Mouse (Mus musculus): ENCODE measurements around the gene Slc25a54. TPM values are rescaled to one million over a fixed set of nuclear protein-coding genes. Genes with fewer than 3 reads are reported as not detected.

Gene Slc25a54
- polyA plus RNA-seq, 1 experiment from 2014 or later = not detected

DNA sequence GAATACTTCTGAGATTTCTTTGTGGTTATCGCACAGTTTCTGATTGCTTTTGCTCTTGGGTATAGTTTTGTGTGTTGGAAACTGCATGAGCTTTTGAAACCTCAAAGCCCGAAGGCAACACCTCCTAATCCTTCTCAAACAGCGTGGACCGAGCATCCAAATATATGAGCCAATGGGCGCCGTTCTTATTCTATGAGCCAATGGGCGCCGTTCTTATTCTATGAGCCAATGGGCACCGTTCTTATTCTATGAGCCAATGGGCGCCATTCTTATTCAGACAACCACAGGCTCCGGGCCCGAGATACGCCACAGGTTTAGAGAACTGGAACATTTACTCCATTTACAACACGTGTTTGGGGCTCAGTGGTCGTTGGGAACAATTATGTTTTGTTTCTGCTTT lies 53.8 kb downstream of the Slc25a54 start:
- H3K9ac ChIP-seq (ENCODE audit: low read depth, low read length) = no peak overlapping the region
- H3K4me1 ChIP-seq (ENCODE audit: control insufficient read depth, insufficient read depth, low read length) = no peaks in the 10 kb centered on the region
- peaks cover 5% of the 10 kb centered on the region; the same call in 1 of the 2 replicates for H3K36me3 ChIP-seq (ENCODE audit: control insufficient read depth, insufficient read depth, low read length)
- H3K27me3 ChIP-seq (ENCODE audit: control insufficient read depth, insufficient read depth, low read length) = no peaks in the 10 kb centered on the region
- H3K4me2 ChIP-seq = no peak overlapping the region
- H3K4me3 ChIP-seq (ENCODE audit: low read depth, low read length) = no peak overlapping the region
- H3K27ac ChIP-seq (ENCODE audit: low read depth, low read length) = no peak overlapping the region
- no peaks in the 10 kb centered on the region for H3K9me3 ChIP-seq (replicated peaks; ENCODE audit: control insufficient read depth, low read length)
- ATAC-seq (replicated peaks; ENCODE audit: insufficient number of reproducible peaks, low FRiP score, low TSS enrichment) = no peak
- 93% methylated on average over 15 of the region's 15 CpGs for WGBS (ENCODE audit: insufficient replicate concordance)

DNA sequence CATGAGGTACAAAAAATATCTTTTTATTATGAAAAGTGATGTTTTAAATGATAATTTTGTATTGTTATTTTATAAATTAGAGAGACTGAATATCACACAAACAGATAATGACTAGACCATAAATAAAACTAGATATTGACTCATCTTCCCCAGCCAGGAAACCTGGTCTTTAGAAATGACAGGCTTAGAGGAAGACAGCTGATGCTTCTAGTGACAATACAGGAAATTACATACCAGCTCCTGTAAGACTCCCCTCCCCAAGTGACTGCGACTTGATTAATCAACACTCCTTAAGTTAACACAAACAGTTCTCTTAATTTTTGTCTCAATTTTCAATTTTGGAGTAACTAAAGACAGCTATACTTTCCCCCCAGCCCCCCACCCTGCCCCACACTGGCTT lies 55.1 kb downstream of the Slc25a54 start:
- H3K9ac ChIP-seq (ENCODE audit: low read depth, low read length) = no peak overlapping the region
- 71% methylated on average over 1 of the region's 1 CpGs for WGBS (ENCODE audit: insufficient replicate concordance)
- peaks cover 5% of the 10 kb centered on the region; the same call in 1 of the 2 replicates for H3K36me3 ChIP-seq (ENCODE audit: control insufficient read depth, insufficient read depth, low read length)
- no peaks in the 10 kb centered on the region for H3K9me3 ChIP-seq (replicated peaks; ENCODE audit: control insufficient read depth, low read length)
- H3K27me3 ChIP-seq (ENCODE audit: control insufficient read depth, insufficient read depth, low read length) = no peaks in the 10 kb centered on the region
- no peak for ATAC-seq (replicated peaks; ENCODE audit: insufficient number of reproducible peaks, low FRiP score, low TSS enrichment)
- no peak overlapping the region for H3K4me3 ChIP-seq (ENCODE audit: low read depth, low read length)
- no peak overlapping the region for H3K27ac ChIP-seq (ENCODE audit: low read depth, low read length)
- no peaks in the 10 kb centered on the region for H3K4me1 ChIP-seq (ENCODE audit: control insufficient read depth, insufficient read depth, low read length)
- H3K4me2 ChIP-seq = no peak overlapping the region

DNA sequence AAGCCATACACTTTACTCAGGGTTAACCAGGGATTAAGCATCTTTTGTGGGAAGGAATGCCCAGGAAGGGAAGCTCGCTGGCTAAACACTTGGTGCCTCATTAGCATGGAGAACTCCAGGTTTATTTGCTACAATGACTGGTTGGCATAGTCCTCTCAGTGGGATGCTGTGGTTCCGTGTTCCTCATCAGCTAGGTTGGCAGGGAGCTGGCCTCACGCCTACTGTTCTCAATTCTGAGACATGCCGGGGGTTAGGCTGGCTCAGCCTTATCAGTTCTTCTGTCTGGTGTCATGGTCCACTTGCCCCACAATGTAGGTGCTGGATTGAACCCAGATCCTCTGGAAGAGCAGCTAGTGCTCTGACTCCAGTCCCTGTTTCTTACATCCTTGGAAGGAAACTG lies 72.3 kb downstream of the Slc25a54 start:
- H3K27ac ChIP-seq (ENCODE audit: low read depth, low read length) = no peak overlapping the region
- no peaks in the 10 kb centered on the region for H3K9me3 ChIP-seq (replicated peaks; ENCODE audit: control insufficient read depth, low read length)
- H3K4me1 ChIP-seq (ENCODE audit: control insufficient read depth, insufficient read depth, low read length) = no peaks in the 10 kb centered on the region
- no peaks in the 10 kb centered on the region for H3K36me3 ChIP-seq (ENCODE audit: control insufficient read depth, insufficient read depth, low read length)
- ATAC-seq (replicated peaks; ENCODE audit: insufficient number of reproducible peaks, low FRiP score, low TSS enrichment) = no peak
- no peak overlapping the region for H3K4me2 ChIP-seq
- H3K27me3 ChIP-seq (ENCODE audit: control insufficient read depth, insufficient read depth, low read length) = no peaks in the 10 kb centered on the region
- H3K9ac ChIP-seq (ENCODE audit: low read depth, low read length) = no peak overlapping the region
- WGBS (ENCODE audit: insufficient replicate concordance) = 70% methylated on average over 4 of the region's 4 CpGs
- H3K4me3 ChIP-seq (ENCODE audit: low read depth, low read length) = no peak overlapping the region

DNA sequence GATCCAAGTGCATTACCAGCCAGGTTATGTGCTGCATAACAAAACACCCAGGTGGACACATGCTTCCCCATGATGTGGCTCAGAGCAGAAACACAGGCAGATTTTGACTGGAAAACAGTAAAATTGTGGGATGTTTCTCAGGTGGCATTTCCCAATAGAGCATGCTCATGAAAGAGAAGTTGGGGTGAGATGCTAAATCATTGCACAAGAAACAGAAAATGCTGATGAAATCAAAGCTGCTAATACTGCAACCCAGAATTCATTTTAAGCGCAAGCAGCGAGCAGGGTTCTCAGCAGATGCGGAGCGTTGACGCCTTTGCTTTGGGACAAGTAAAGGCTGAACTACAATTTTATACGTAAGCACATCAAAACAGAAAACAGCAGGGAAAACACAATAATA lies 73.1 kb downstream of the Slc25a54 start:
- Histone ChIP-seq H3K4me3 (ENCODE audit: low read depth, low read length) (no peak overlapping the region), H3K4me1 (ENCODE audit: control insufficient read depth, insufficient read depth, low read length) (no peaks in the 10 kb centered on the region), H3K9ac (ENCODE audit: low read depth, low read length) (no peak overlapping the region), H3K27ac (ENCODE audit: low read depth, low read length) (no peak overlapping the region), H3K36me3 (ENCODE audit: control insufficient read depth, insufficient read depth, low read length) (no peaks in the 10 kb centered on the region), H3K9me3 (replicated peaks; ENCODE audit: control insufficient read depth, low read length) (no peaks in the 10 kb centered on the region), H3K4me2 (no peak overlapping the region), H3K27me3 (ENCODE audit: control insufficient read depth, insufficient read depth, low read length) (no peaks in the 10 kb centered on the region)
- no peak for ATAC-seq (replicated peaks; ENCODE audit: insufficient number of reproducible peaks, low FRiP score, low TSS enrichment)
- WGBS (ENCODE audit: insufficient replicate concordance) = 89% methylated on average over 6 of the region's 6 CpGs

DNA sequence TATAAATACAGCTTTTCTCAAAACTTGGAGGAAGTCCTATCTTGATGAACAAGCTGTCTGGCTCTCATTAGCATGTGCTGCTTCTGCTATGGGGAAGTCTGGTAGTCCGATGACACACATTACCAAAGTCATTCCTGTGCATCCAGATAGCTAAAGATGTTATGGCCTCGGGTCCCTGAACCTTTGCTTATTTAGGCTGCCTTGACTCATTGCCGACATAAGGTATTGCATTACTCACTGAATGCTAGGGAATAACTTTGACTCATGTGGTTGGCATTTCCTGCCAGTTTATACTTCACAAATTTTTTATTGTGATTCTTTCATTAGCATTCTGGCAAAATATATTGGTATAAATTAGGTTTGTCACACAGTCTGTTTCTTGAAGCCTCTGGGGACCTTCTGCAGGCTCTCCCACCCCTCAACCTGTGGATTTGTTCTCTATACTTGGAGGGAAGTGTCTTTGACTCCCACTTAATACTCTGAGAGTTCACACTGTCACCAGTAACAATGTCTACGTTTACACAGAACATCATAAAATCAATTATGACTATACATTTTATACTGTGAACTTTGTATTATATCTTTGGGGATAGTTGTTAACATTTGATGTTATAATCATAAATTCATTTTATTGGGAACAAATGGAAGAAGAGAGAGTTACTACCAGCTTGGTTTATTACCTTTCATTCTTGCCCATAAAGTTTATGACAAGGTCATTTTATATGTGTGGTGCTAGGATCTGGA lies 75.8 kb downstream of the Slc25a54 start:
- Histone ChIP-seq H3K36me3 (ENCODE audit: control insufficient read depth, insufficient read depth, low read length) (no peaks in the 10 kb centered on the region), H3K9me3 (replicated peaks; ENCODE audit: control insufficient read depth, low read length) (no peaks in the 10 kb centered on the region), H3K4me3 (ENCODE audit: low read depth, low read length) (no peak overlapping the region), H3K4me2 (no peak overlapping the region), H3K27me3 (ENCODE audit: control insufficient read depth, insufficient read depth, low read length) (no peaks in the 10 kb centered on the region), H3K9ac (ENCODE audit: low read depth, low read length) (no peak overlapping the region), H3K27ac (ENCODE audit: low read depth, low read length) (no peak overlapping the region), H3K4me1 (ENCODE audit: control insufficient read depth, insufficient read depth, low read length) (no peaks in the 10 kb centered on the region)
- ATAC-seq (replicated peaks; ENCODE audit: insufficient number of reproducible peaks, low FRiP score, low TSS enrichment) = no peak
- WGBS (ENCODE audit: insufficient replicate concordance) = 75% methylated on average over 4 of the region's 4 CpGs

DNA sequence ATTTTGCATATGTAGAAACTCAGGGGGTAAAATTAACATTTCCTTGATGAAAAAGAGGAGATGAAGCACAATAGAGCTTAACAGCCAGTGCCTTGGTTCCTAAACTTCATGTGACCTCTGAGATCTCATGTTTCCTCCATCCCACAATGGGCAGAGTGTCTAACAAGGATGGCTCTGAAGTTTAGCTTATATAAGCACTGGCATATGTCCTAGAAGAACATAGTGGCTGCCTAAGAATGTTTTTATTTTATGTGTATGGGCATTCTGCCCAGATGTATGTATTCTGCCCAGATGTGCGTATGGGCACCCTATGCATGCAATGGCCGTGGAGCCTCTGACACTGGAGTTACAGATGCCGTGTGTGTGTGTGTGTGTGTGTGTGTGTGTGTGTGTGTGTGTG lies 77.2 kb downstream of the Slc25a54 start:
- H3K36me3 ChIP-seq (ENCODE audit: control insufficient read depth, insufficient read depth, low read length) = 0 out of 2 replicates have a peak, but pooled peaks cover 2% of the 10 kb centered on the region
- no peak for ATAC-seq (replicated peaks; ENCODE audit: insufficient number of reproducible peaks, low FRiP score, low TSS enrichment)
- no peaks in the 10 kb centered on the region for H3K9me3 ChIP-seq (replicated peaks; ENCODE audit: control insufficient read depth, low read length)
- H3K4me3 ChIP-seq (ENCODE audit: low read depth, low read length) = no peak overlapping the region
- 83% methylated on average over 3 of the region's 3 CpGs for WGBS (ENCODE audit: insufficient replicate concordance)
- H3K4me1 ChIP-seq (ENCODE audit: control insufficient read depth, insufficient read depth, low read length) = no peaks in the 10 kb centered on the region
- H3K9ac ChIP-seq (ENCODE audit: low read depth, low read length) = no peak overlapping the region
- no peaks in the 10 kb centered on the region for H3K27me3 ChIP-seq (ENCODE audit: control insufficient read depth, insufficient read depth, low read length)
- no peak overlapping the region for H3K27ac ChIP-seq (ENCODE audit: low read depth, low read length)
- H3K4me2 ChIP-seq = no peak overlapping the region

DNA sequence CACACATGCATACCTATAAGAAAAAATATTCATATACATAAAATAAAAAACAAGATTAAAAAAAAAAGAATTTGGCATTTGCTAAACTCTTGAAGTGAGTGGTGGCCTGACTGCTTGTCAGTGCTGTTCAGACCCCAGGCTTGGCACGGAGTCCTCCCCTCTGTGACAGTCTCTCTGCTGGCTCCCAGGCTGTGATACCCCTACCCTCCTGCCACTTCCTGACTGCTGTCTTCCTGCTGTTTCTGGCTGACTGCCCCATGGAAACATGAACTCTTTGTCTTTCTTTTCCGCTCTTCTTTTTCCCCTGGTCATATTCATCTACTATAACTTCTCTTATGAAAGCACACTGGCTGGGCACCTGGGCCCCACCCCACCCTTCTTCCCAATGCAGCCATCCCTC lies 83.8 kb downstream of the Slc25a54 start:
- Histone ChIP-seq H3K27ac (ENCODE audit: low read depth, low read length) (peak overlapping the region; percentile 41; the same call in 1 of the 2 replicates), H3K4me3 (ENCODE audit: low read depth, low read length) (no peak overlapping the region), H3K27me3 (ENCODE audit: control insufficient read depth, insufficient read depth, low read length) (no peaks in the 10 kb centered on the region), H3K4me1 (ENCODE audit: control insufficient read depth, insufficient read depth, low read length) (peaks cover 4% of the 10 kb centered on the region; the same call in 1 of the 2 replicates), H3K9me3 (replicated peaks; ENCODE audit: control insufficient read depth, low read length) (no peaks in the 10 kb centered on the region), H3K9ac (ENCODE audit: low read depth, low read length) (no peak overlapping the region), H3K4me2 (no peak overlapping the region), H3K36me3 (ENCODE audit: control insufficient read depth, insufficient read depth, low read length) (peaks cover 7% of the 10 kb centered on the region; the same call in 1 of the 2 replicates)
- 78% methylated on average over 2 of the region's 2 CpGs for WGBS (ENCODE audit: insufficient replicate concordance)
- no peak for ATAC-seq (replicated peaks; ENCODE audit: insufficient number of reproducible peaks, low FRiP score, low TSS enrichment)

DNA sequence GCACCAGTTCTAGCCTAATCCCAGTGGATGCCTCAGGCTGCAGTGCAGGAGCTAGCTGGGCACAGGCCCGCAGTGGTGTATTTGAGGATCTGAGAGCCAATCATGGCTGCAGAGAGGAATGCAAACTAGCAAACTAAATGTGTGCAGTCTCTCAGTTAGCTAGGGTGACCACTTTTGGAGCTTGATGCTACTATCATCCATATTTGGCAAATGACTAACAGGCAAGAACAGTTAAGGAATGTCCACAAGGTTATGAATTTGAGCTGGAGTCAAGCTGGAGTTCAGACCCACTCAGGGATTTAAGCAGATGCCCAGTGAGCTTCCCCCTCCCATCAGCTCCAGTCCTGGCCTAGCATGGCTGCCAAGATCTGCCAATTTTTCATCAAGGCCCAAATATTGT lies 84.4 kb downstream of the Slc25a54 start:
- Histone ChIP-seq H3K4me2 (no peak overlapping the region), H3K27me3 (ENCODE audit: control insufficient read depth, insufficient read depth, low read length) (no peaks in the 10 kb centered on the region), H3K4me3 (ENCODE audit: low read depth, low read length) (no peak overlapping the region), H3K36me3 (ENCODE audit: control insufficient read depth, insufficient read depth, low read length) (peaks cover 7% of the 10 kb centered on the region; the same call in 1 of the 2 replicates), H3K9ac (ENCODE audit: low read depth, low read length) (no peak overlapping the region), H3K27ac (ENCODE audit: low read depth, low read length) (peak overlapping the region; percentile 41; the same call in 1 of the 2 replicates), H3K9me3 (replicated peaks; ENCODE audit: control insufficient read depth, low read length) (no peaks in the 10 kb centered on the region), H3K4me1 (ENCODE audit: control insufficient read depth, insufficient read depth, low read length) (peaks cover 4% of the 10 kb centered on the region; the same call in 1 of the 2 replicates)
- ATAC-seq (replicated peaks; ENCODE audit: insufficient number of reproducible peaks, low FRiP score, low TSS enrichment) = no peak
- WGBS (ENCODE audit: insufficient replicate concordance) = 64% methylated on average over 1 of the region's 1 CpGs
